Mouse (Mus musculus): ENCODE data around the gene Ap1m1. TPM values are rescaled to one million over a fixed set of nuclear protein-coding genes. Genes with fewer than 3 reads are reported as not detected.
A peak's percentile ranks its signal among the peaks of the same experiment; 100 is the strongest.

Gene Ap1m1
- polyA plus RNA-seq, 1 experiment: 78.6 TPM

DNA sequence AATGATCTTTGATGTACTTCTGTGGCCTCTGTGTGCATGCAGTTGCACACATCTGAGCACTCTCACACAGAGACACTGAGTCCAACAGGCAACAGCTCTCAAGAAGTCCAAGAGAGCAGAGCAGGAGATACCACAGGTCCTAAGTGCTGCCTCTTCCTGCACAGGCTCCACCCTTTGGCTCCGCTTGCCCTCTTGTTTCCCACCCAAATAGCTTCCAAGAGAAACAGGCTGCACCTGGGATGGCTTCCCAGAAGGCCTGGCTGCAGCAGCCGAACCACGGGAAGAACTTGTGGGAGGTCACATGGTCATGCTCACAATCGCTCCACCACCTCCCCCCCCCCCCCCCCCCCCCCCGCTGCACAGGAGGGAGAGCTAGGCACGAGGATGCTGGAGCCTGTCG is 25.5 kb downstream of the Ap1m1 start:
- DNase-seq: no peak
- Histone ChIP-seq H3K4me3 (replicated peaks; ENCODE audit: extremely low read depth, low read depth, low read length) (no peak overlapping the region), H3K4me1 (ENCODE audit: control insufficient read depth, insufficient read depth, low read length) (peaks cover 20% of the 10 kb centered on the region)
- TF ChIP-seq CTCF (IDR thresholded peaks at IDR 0.05; ENCODE audit: insufficient read depth, low read length): no peak
- peak; percentile 43; the same call in 1 of the 2 replicates for TF ChIP-seq POLR2A (IDR thresholded peaks at IDR 0.05; ENCODE audit: borderline replicate concordance, extremely low read depth, low read depth, low read length)
- whole genome bisulfite sequencing: 25% methylated on average over 7 of the region's 7 CpGs

DNA sequence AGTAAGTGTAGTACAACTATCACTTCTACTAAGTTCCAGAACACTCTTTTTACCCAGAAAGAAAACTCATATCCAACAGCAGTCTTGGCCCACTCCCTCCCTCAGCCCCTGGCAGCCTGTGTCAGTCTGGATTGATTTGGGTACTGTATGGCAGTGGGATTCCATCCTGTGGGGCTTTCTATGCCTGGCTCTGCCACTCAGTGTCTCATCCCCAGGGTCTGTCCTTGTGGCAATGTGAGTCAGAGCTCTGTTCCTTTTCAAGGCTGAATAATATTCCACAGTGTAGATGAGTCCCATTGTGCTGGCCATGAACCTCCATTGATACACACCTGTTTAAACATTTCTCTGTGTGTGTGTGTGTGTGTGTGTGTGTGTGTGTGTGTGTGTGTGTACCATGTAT is 26.9 kb downstream of the Ap1m1 start:
- H3K4me1 ChIP-seq (ENCODE audit: control insufficient read depth, insufficient read depth, low read length): peaks cover 25% of the 10 kb centered on the region
- H3K4me3 ChIP-seq (replicated peaks; ENCODE audit: extremely low read depth, low read depth, low read length): no peak overlapping the region
- no peak for DNase-seq
- no peak for TF ChIP-seq CTCF (IDR thresholded peaks at IDR 0.05; ENCODE audit: insufficient read depth, low read length)
- TF ChIP-seq POLR2A (IDR thresholded peaks at IDR 0.05; ENCODE audit: borderline replicate concordance, extremely low read depth, low read depth, low read length): no peak

DNA sequence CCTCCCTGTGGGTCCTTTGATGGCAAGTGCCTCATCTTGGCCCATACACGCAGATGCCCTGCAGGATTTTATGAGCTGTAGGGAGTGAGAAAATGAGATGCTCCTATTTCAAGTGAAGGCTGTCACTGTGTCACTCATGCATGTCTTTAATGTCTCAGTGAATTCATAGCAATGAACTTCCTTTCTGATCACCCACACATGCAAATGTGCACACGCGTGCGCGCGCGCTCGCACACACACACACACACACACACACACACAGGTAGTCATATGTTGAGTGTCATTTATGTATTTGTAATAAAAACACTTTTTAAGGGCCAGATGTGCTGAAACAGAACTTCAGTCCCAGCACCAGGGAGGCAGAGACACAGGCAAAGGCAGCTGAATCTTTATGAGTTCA is 27.3 kb downstream of the Ap1m1 start:
- WGBS: 91% methylated on average over 8 of the region's 8 CpGs
- no peak for DNase-seq
- TF ChIP-seq CTCF (IDR thresholded peaks at IDR 0.05; ENCODE audit: insufficient read depth, low read length) (no peak), POLR2A (IDR thresholded peaks at IDR 0.05; ENCODE audit: borderline replicate concordance, extremely low read depth, low read depth, low read length) (no peak)

DNA sequence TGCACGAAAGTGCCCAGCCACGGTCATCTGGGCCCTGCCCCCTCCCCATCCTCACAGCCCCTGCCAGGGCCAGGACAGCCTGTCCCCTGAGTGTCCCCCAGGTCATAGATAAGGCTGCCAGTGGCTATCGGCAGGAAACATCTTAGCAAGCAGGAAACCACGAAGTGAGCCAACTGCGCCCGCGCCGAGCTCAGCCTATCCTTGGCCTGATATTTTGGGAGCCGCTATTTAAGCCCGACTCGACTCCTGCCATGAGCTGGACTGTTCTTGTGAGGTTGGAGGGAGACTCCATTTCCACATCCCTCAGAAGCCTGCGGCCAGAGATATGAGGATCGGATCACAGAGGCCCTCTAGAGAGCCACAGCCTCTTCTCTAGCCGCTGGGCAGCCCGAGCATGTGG is 28.5 kb downstream of the Ap1m1 start:
- TF ChIP-seq CTCF (IDR thresholded peaks at IDR 0.05; ENCODE audit: insufficient read depth, low read length) (no peak), POLR2A (IDR thresholded peaks at IDR 0.05; ENCODE audit: borderline replicate concordance, extremely low read depth, low read depth, low read length) (peak; percentile 88; the same call in 1 of the 2 replicates)
- H3K4me3 ChIP-seq (replicated peaks; ENCODE audit: extremely low read depth, low read depth, low read length): peak overlapping the region; percentile 4
- peaks cover 31% of the 10 kb centered on the region for H3K4me1 ChIP-seq (ENCODE audit: control insufficient read depth, insufficient read depth, low read length)
- 32% methylated on average over 15 of the region's 15 CpGs for WGBS
- DNase-seq: peak; percentile 59

More for the DNA sequence above, 27.3 kb downstream of the Ap1m1 start:
- no peak overlapping the region for H3K4me3 ChIP-seq (replicated peaks; ENCODE audit: extremely low read depth, low read depth, low read length)
- H3K4me1 ChIP-seq (ENCODE audit: control insufficient read depth, insufficient read depth, low read length): peaks cover 26% of the 10 kb centered on the region

DNA sequence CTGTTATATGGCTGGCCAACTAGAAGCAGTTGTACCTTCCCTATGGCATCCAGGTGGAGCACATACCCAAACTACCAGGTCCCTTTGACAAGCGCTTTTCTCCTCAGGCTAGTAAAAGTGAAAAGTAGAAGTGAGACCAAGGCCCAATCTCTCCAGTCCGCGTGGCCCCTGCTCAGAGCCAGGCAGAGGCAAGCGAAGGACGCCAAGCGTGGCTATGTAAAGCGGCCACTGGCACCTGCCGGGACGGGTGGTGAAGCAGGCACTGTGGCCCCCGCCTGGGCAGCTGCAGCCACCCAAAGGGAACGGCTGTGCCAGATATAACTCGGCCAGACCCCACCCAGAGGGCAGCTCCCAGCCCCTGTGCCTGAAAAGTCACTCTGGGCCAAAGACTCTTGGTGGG is 30.8 kb downstream of the Ap1m1 start:
- Histone ChIP-seq H3K4me1 (ENCODE audit: control insufficient read depth, insufficient read depth, low read length) (peaks cover 26% of the 10 kb centered on the region), H3K4me3 (replicated peaks; ENCODE audit: extremely low read depth, low read depth, low read length) (no peak overlapping the region)
- DNase-seq: no peak
- TF ChIP-seq POLR2A (IDR thresholded peaks at IDR 0.05; ENCODE audit: borderline replicate concordance, extremely low read depth, low read depth, low read length) (no peak), CTCF (IDR thresholded peaks at IDR 0.05; ENCODE audit: insufficient read depth, low read length) (no peak)
- WGBS: 85% methylated on average over 12 of the region's 12 CpGs

DNA sequence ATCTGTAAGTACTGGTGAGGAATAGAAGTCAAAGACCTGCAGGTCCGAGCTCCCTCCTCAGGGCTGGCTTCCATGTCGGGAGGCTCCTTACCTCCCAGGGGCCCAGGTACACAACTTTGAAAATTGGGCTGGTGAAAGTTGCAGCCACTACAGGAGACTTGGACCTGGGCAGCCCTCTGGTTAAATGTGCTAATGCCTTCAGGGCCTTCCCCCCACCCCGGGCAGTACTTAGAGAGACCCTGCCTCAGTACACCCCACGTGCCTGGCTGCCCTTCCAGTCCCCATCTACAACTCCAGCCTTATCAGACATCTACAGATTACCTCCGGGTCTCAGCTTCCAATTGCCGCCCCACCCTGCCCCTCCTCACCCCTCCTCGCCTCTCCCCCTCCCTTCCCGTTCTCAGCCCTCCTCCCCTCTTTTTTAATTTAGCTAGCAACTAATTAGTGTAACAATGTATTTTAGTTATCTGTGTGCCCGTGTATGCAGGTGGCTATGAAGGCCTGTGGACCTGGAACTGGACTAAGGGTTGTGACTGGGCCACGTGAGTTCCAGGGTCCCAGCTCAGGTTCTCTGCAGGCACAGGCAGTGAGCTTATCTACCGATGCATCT is 31.3 kb downstream of the Ap1m1 start:
- H3K4me3 ChIP-seq (replicated peaks; ENCODE audit: extremely low read depth, low read depth, low read length): no peak overlapping the region
- peaks cover 26% of the 10 kb centered on the region for H3K4me1 ChIP-seq (ENCODE audit: control insufficient read depth, insufficient read depth, low read length)
- TF ChIP-seq POLR2A (IDR thresholded peaks at IDR 0.05; ENCODE audit: borderline replicate concordance, extremely low read depth, low read depth, low read length) (no peak), CTCF (IDR thresholded peaks at IDR 0.05; ENCODE audit: insufficient read depth, low read length) (no peak)
- 43% methylated on average over 11 of the region's 11 CpGs for WGBS
- no peak for DNase-seq

DNA sequence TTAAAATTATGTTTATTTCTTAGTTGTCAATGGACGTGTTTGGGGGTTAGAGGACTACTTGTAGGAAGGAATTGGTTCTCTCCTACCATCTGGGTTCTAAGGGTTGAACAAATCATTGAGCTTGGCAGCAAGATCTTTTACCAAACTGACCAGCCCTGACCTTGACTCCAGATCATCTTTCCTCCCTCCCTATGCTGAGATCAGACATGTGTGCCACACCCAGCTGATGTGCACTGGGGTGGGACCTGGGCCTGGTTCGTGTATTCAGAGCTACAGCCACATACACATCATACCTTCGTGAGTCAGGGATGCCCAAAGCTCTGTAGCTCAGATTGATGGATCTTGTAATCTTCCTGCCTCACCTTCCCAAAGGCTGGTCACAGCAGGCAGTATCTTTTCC is 31.9 kb downstream of the Ap1m1 start:
- Histone ChIP-seq H3K4me1 (ENCODE audit: control insufficient read depth, insufficient read depth, low read length) (peaks cover 26% of the 10 kb centered on the region), H3K4me3 (replicated peaks; ENCODE audit: extremely low read depth, low read depth, low read length) (no peak overlapping the region)
- no peak for TF ChIP-seq CTCF (IDR thresholded peaks at IDR 0.05; ENCODE audit: insufficient read depth, low read length)
- TF ChIP-seq POLR2A (IDR thresholded peaks at IDR 0.05; ENCODE audit: borderline replicate concordance, extremely low read depth, low read depth, low read length): no peak
- no peak for DNase-seq
- 49% methylated on average over 3 of the region's 3 CpGs for WGBS

DNA sequence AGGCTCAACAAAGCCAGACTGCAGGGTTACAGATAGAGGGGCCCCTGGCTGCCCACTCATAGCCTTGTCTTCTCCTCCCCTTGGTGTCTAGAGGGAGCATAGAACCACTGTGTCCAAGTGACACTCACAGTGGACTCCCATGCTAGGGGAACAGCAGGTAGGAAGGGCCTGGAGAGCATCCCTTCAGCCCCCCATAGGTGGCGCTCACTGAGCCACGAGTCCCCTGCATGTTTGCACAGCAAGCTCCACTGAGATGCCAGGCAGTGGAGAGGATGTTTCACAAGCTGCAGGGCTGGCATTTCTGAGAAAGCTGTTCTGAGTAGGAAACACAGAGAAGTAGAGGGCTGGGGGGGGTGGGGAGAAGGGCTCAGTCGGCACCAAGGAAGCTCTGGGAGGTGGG is 32.5 kb downstream of the Ap1m1 start:
- peak; percentile 79 for TF ChIP-seq CTCF (IDR thresholded peaks at IDR 0.05; ENCODE audit: insufficient read depth, low read length)
- no peak for TF ChIP-seq POLR2A (IDR thresholded peaks at IDR 0.05; ENCODE audit: borderline replicate concordance, extremely low read depth, low read depth, low read length)
- Histone ChIP-seq H3K4me3 (replicated peaks; ENCODE audit: extremely low read depth, low read depth, low read length) (no peak overlapping the region), H3K4me1 (ENCODE audit: control insufficient read depth, insufficient read depth, low read length) (peaks cover 26% of the 10 kb centered on the region)
- WGBS: 11% methylated on average over 3 of the region's 3 CpGs
- peak; percentile 72 for DNase-seq

DNA sequence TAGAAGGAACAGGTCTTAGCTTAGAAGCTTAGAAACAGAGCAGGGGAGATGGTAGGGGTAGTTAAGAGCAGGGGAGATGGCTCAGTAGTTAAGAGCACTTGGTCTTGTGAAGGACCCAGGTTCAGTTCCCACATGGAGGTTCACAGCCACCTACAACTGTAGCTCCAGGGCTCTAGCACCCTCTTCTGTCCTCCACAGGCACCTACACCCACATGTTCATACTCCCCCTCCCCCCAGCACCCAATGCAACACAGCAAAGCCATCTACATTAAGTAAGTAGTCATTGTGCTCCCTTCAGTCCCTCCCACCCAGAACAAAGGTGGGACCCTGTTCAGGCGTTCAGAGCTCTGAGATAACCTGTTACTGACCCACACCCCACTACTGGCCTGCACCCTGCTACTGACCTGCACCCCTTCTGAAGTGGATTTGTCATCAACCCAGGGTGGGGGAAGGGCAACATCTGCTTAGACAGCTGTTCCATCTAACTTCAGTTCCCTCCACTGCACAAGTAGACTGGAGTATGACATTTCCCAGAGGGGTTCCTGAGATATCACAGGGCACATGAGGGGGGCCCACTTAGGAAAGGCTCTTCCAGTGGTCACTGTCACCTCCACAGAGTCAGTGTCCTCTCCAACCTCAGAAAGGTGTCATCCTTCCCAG is 33.4 kb downstream of the Ap1m1 start:
- WGBS: 88% methylated on average over 1 of the region's 1 CpGs
- TF ChIP-seq CTCF (IDR thresholded peaks at IDR 0.05; ENCODE audit: insufficient read depth, low read length): no peak
- TF ChIP-seq POLR2A (IDR thresholded peaks at IDR 0.05; ENCODE audit: borderline replicate concordance, extremely low read depth, low read depth, low read length): no peak
- Histone ChIP-seq H3K4me3 (replicated peaks; ENCODE audit: extremely low read depth, low read depth, low read length) (no peak overlapping the region), H3K4me1 (ENCODE audit: control insufficient read depth, insufficient read depth, low read length) (peaks cover 19% of the 10 kb centered on the region)
- DNase-seq: no peak

DNA sequence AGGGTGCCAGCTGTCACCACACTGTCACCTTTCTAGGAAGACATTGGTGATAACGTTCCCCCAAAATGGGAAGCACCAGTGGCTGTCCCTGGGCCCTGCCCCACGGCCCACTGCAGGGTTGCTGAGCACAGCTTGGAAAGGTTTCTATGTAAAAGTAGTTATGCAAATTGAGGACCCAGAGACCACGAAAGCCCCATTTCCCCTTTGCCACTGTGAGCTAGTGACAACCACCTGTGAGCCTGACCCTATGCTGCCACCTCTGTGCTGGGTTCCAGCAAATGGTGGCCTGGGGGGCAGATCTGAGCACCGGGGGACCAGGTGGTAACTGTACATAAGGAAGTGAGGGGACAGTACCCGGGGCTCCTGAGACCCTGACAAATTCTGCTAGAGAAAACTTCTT is 34.0 kb downstream of the Ap1m1 start:
- Histone ChIP-seq H3K4me3 (replicated peaks; ENCODE audit: extremely low read depth, low read depth, low read length) (no peak overlapping the region), H3K4me1 (ENCODE audit: control insufficient read depth, insufficient read depth, low read length) (peaks cover 16% of the 10 kb centered on the region)
- TF ChIP-seq POLR2A (IDR thresholded peaks at IDR 0.05; ENCODE audit: borderline replicate concordance, extremely low read depth, low read depth, low read length): no peak
- TF ChIP-seq CTCF (IDR thresholded peaks at IDR 0.05; ENCODE audit: insufficient read depth, low read length): no peak
- WGBS: 65% methylated on average over 5 of the region's 5 CpGs
- DNase-seq: no peak
